Mouse (Mus musculus): ENCODE results near the gene Pard6a. TPM values are rescaled to one million over a fixed set of nuclear protein-coding genes. Genes with fewer than 3 reads are reported as not detected.

The Pard6a gene
- polyA plus RNA-seq, 1 experiment from 2014 or later: 18.2 TPM

DNA sequence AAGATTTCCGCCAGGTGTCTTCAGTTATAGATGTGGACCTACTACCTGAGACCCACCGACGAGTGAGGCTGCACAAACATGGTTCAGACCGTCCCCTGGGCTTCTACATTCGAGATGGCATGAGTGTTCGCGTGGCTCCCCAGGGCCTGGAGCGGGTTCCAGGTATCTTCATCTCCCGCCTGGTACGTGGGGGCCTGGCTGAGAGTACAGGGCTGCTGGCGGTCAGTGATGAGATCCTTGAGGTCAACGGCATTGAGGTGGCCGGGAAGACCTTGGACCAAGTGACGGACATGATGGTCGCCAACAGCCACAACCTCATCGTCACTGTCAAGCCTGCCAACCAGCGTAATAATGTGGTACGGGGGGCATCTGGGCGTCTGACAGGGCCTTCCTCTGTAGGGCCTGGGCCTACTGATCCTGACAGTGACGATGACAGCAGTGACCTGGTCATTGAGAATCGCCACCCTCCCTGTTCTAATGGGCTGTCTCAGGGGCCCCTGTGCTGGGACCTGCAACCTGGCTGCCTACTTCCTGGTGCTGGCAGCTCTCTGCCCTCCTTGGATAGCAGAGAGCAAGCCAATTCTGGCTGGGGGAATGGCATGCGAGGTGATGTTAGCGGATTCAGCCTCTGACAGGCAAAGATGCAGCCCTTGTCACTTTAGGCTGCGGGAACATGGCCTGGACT is 1.9 kb downstream of the Pard6a start:
- H3K27ac ChIP-seq: no peak overlapping the region
- H3K4me3 ChIP-seq: no peak overlapping the region
- no peaks in the 10 kb centered on the region; the same call in 1 of the 2 replicates for H3K27me3 ChIP-seq
- peaks cover 32% of the 10 kb centered on the region for H3K4me1 ChIP-seq
- no peak for ATAC-seq (ENCODE audit: insufficient number of reproducible peaks, insufficient read depth, low FRiP score, low TSS enrichment)
- no peak overlapping the region for H3K4me2 ChIP-seq (replicated peaks)
- WGBS: 93% methylated on average over 24 of the region's 24 CpGs
- H3K9ac ChIP-seq: no peak overlapping the region
- H3K36me3 ChIP-seq: peaks cover 33% of the 10 kb centered on the region
- no peaks in the 10 kb centered on the region for H3K9me3 ChIP-seq

DNA sequence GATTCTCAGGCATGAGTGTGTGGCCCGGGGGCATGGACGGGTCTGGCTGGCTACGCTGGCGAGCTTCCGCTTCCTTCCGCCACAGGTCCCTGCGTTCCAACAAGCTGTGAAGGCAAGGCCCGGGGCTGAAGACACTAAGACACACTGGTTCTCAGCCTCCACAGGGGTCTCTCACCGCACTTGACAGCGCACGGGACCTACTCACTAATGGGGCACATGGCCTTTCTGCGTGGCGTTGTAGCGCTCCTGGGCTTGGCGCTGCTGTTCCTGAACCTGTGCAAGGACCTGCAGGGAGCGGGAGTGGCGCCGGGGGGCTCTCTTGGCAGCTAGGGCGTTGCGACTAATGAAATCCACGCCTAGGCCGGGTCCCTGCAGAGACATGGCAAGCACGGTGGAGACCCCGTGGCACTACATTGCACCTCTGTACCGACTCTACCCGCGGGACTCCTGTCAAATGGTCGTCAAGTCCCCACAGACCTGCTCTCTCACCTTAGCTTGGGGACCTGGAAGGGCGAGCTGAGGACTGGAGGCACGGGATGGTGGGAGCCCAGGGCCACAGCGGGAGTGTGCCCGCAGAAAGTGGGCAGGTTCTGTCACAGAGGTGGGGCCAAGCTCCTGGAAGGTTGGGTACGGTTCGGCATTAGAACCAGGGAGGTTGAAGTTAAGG is 3.3 kb downstream of the Pard6a start:
- no peaks in the 10 kb centered on the region; the same call in 1 of the 2 replicates for H3K27me3 ChIP-seq
- H3K36me3 ChIP-seq: peaks cover 23% of the 10 kb centered on the region
- ATAC-seq (ENCODE audit: insufficient number of reproducible peaks, insufficient read depth, low FRiP score, low TSS enrichment): no peak
- no peaks in the 10 kb centered on the region for H3K9me3 ChIP-seq
- H3K4me2 ChIP-seq (replicated peaks): no peak overlapping the region
- peaks cover 35% of the 10 kb centered on the region for H3K4me1 ChIP-seq
- H3K27ac ChIP-seq: no peak overlapping the region
- WGBS: 91% methylated on average over 34 of the region's 34 CpGs
- no peak overlapping the region for H3K9ac ChIP-seq
- no peak overlapping the region for H3K4me3 ChIP-seq

DNA sequence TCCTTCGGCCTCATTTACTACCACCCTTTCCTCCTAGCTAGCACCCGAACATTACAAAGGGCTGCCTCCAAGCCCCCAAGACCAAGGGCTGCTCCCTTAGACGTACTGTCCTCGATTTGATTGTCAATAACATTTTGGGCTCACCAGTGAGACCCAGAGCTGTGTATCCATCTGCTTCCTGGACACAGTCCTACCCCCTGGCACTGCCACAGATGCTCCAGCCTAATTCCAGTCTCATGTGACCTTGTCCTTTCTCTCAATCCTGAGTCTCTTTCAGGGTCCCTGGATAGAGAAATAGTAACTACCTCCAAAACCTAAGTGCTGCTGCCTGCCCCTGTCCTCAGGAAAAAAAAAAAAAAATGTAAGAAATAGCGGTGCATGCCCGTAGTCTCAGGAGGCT is 4.0 kb downstream of the Pard6a start:
- Histone ChIP-seq H3K27ac (no peak overlapping the region), H3K36me3 (peaks cover 23% of the 10 kb centered on the region), H3K4me2 (replicated peaks) (no peak overlapping the region), H3K27me3 (no peaks in the 10 kb centered on the region; the same call in 1 of the 2 replicates), H3K4me3 (no peak overlapping the region), H3K9ac (no peak overlapping the region), H3K4me1 (peaks cover 33% of the 10 kb centered on the region), H3K9me3 (no peaks in the 10 kb centered on the region)
- ATAC-seq (ENCODE audit: insufficient number of reproducible peaks, insufficient read depth, low FRiP score, low TSS enrichment): no peak
- WGBS: 86% methylated on average over 6 of the region's 6 CpGs

DNA sequence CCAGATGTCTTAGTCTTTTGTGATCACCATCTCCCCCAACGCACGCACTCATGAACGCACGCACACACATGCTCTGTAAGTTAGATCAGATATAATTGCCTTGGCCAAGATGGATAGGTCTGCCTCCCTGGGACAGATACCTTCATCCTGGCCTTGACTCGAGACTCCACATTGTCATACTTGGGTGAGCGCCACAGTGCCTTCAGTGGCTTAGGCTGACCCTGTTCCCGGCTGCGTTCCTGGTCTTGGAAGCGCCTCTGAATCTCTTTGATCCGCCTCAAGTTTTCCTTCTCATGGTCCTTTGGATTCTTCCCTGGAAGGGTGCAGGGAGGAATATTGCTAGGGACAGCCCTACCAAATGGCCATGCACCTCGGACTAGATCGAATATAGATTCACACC is 5.5 kb downstream of the Pard6a start:
- Histone ChIP-seq H3K4me2 (replicated peaks) (peak overlapping the region; percentile 93), H3K4me1 (peaks cover 27% of the 10 kb centered on the region), H3K27me3 (no peaks in the 10 kb centered on the region; the same call in 1 of the 2 replicates), H3K36me3 (peaks cover 23% of the 10 kb centered on the region), H3K4me3 (peak overlapping the region; percentile 78), H3K27ac (no peak overlapping the region), H3K9ac (peak overlapping the region; percentile 79; the same call in 1 of the 2 replicates), H3K9me3 (no peaks in the 10 kb centered on the region)
- ATAC-seq (ENCODE audit: insufficient number of reproducible peaks, insufficient read depth, low FRiP score, low TSS enrichment): no peak
- 80% methylated on average over 12 of the region's 12 CpGs for WGBS

DNA sequence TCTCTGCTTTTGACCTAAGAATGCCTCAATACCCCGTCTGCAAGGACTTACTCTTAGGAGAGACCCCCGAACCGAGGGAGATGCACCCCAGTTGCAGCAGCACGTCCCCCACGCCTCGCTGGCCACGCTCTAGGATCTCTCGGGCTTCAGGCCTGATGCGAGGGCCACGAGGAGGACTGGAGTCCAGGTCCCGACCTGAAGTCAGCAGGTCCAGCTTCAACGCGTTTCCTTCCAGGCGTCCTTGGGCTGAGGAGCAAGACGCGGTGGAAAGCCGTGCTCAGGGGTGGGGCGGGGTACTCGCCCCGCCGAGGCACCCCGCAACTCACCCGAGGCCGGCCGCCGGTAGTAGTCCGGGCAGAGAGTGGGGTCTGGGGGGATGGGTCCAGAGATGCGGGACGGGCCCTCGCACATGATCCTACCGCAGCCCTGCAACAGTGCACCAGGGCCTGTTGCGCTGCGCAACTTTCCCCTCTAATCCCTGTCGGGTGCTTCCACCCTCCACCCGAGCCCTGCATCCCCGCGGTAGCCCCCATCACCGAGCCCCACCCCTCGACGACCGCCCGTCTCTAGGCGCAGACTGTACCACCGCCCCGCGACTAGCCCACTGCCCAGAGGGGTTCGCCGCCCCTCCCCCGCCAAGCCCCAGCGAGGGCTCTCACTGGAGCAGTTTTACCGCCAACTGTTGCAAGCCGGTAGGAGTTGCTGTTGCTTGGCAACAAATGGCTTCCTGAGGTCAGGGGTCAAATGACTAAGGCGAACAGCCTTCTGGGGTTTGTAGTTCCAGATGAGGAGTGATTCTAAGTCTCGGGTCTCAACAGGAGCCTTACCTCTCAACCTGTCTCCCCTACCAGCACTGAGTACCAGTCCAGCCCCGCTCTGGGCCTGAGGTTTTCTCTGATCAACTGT is 6.8 kb downstream of the Pard6a start, which contains the start of the genes 4933405L10Rik and Enkd1:
4933405L10Rik (plus strand) TSS at position 158 of the 906 bp plus-strand sequence.
Enkd1 (minus strand) TSS at position 713 of the 906 bp plus-strand sequence.
- WGBS: 1% methylated on average over 55 of the region's 55 CpGs
- H3K27ac ChIP-seq: peak within 1 kb of the TSS; percentile 41
- H3K4me3 ChIP-seq: peak within 1 kb of the TSS; percentile 78
- peaks cover 19% of the 10 kb centered on the region for H3K36me3 ChIP-seq
- peaks cover 17% of the 10 kb centered on the region for H3K4me1 ChIP-seq
- H3K9me3 ChIP-seq: no peaks in the 10 kb centered on the region
- H3K27me3 ChIP-seq: no peaks in the 10 kb centered on the region
- peak within 1 kb of the TSS; percentile 79 for H3K9ac ChIP-seq
- peak; percentile 75 for ATAC-seq (ENCODE audit: insufficient number of reproducible peaks, insufficient read depth, low FRiP score, low TSS enrichment)
- peak within 1 kb of the TSS; percentile 93 for H3K4me2 ChIP-seq (replicated peaks)

DNA sequence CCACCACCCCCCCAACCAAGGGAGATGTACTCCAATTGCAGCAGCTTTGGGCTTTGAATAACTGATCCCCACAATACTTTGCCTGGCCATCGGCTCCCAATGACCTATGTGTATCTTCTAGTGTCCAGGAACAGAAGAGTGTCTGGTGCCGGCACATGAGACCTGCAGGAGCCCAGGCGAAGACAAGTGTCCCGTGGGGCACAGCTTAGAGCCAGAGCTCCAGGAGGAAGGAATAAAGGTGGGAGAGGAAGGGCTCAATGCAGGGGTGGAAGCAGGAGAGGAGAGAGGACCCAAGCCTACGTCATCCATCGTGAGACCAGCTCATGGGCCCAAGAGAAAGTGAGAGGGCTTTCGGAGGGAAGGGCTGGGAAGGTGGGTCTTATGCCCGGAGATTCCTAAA is 7.7 kb downstream of the Pard6a start:
- peaks cover 9% of the 10 kb centered on the region for H3K36me3 ChIP-seq
- H3K4me1 ChIP-seq: peaks cover 17% of the 10 kb centered on the region
- H3K4me2 ChIP-seq (replicated peaks): peak overlapping the region; percentile 93; the same call in 1 of the 2 replicates
- H3K9me3 ChIP-seq: no peaks in the 10 kb centered on the region
- ATAC-seq (ENCODE audit: insufficient number of reproducible peaks, insufficient read depth, low FRiP score, low TSS enrichment): no peak
- H3K27ac ChIP-seq: no peak overlapping the region
- no peak overlapping the region for H3K4me3 ChIP-seq
- no peak overlapping the region for H3K9ac ChIP-seq
- WGBS: 91% methylated on average over 8 of the region's 8 CpGs
- no peaks in the 10 kb centered on the region for H3K27me3 ChIP-seq

DNA sequence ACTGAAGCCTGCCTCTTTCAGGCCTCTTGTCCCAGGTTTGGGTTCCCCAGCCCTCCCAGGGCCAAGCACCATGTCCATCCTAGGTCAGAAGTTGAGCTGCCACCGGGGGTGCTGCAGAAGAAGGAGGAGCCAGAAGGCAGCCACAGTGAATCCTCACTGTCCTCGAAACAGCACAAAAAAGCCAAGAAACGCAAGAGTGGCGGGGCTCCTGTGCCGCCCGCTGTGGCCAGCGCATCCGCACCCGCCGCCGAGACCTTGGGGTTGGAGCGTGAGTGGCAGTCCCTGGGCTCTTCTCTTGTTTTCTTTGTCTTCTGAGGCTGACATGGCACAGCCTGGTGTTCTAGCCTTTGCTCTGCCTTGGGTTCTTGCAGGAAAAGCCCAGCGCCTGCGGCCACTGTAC is 8.4 kb downstream of the Pard6a start:
- no peak for ATAC-seq (ENCODE audit: insufficient number of reproducible peaks, insufficient read depth, low FRiP score, low TSS enrichment)
- Histone ChIP-seq H3K9ac (no peak overlapping the region), H3K4me2 (replicated peaks) (no peak overlapping the region), H3K4me1 (peaks cover 17% of the 10 kb centered on the region), H3K4me3 (no peak overlapping the region), H3K27ac (no peak overlapping the region), H3K27me3 (no peaks in the 10 kb centered on the region), H3K9me3 (no peaks in the 10 kb centered on the region), H3K36me3 (0 out of 2 replicates have a peak, but pooled peaks cover 3% of the 10 kb centered on the region)
- WGBS: 80% methylated on average over 14 of the region's 14 CpGs

DNA sequence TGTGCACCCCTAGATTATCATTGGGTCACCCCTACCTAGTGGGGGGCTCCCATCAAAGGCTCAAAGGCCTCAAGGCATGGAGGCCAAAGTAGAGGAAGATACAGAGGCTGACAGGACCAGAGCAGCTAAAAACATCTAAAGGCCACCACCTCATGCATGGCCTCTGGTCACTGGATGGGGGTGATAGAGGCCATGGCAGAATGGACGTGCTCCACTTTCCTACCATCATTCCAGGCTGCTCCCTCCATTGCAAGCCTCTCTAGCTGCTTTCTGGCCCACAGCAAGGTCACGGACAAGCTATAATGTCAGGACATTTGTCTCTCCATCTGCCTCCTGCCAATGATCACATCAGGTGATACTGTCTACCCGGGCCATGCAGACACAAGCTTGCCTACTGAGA is 11.3 kb downstream of the Pard6a start:
- Histone ChIP-seq H3K9me3 (no peaks in the 10 kb centered on the region), H3K27me3 (no peaks in the 10 kb centered on the region), H3K4me3 (no peak overlapping the region), H3K36me3 (peaks cover 15% of the 10 kb centered on the region), H3K4me2 (replicated peaks) (no peak overlapping the region), H3K4me1 (peaks cover 5% of the 10 kb centered on the region), H3K27ac (no peak overlapping the region), H3K9ac (no peak overlapping the region)
- no peak for ATAC-seq (ENCODE audit: insufficient number of reproducible peaks, insufficient read depth, low FRiP score, low TSS enrichment)
- WGBS: 78% methylated on average over 3 of the region's 3 CpGs

DNA sequence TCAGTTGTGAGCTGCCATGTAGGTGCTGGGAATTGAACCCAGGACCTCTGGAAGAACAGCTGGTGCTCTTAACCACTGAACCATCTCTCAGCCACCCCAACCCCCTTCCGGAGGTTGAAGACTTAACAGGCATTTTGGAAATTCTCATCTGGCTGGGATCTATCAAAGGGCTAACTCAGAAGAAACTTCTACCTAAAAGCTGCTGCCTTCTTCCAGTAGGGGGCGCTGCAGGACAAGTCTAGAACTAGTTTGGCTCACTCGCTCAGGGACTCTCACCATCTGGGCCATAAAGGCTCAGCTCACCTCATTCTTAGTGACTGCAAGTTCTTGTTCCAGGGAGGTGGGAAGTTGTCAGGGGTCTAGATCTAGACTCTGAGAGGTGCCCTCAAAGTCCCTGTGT is 13.2 kb downstream of the Pard6a start:
- H3K4me2 ChIP-seq (replicated peaks): no peak overlapping the region
- H3K27ac ChIP-seq: no peak overlapping the region
- no peaks in the 10 kb centered on the region for H3K4me1 ChIP-seq
- ATAC-seq (ENCODE audit: insufficient number of reproducible peaks, insufficient read depth, low FRiP score, low TSS enrichment): no peak
- no peak overlapping the region for H3K4me3 ChIP-seq
- H3K9ac ChIP-seq: no peak overlapping the region
- WGBS: 11% methylated on average over 3 of the region's 3 CpGs
- H3K27me3 ChIP-seq: no peaks in the 10 kb centered on the region
- no peaks in the 10 kb centered on the region for H3K9me3 ChIP-seq
- H3K36me3 ChIP-seq: peaks cover 16% of the 10 kb centered on the region

DNA sequence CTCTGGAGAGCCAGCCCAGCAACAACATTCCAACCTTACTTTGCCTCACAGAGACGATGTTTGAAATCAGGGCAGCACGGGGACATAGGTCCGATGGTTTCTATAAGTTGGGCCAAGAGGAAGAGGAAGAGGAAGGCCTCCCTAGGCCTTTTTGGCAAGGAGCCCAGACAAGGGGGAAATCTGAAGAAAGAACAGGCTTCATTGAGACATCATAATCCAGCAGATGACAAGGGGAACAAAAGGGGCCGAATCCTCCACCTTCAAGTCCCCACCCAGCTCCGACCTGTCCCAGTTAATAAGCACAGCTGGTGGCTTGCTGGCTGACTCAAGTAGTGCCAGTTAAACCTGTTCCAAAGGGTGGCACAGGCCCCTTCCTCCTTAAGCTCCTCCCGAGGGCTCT is 14.1 kb downstream of the Pard6a start:
- 79% methylated on average over 6 of the region's 6 CpGs for WGBS
- Histone ChIP-seq H3K36me3 (peaks cover 16% of the 10 kb centered on the region), H3K4me1 (no peaks in the 10 kb centered on the region), H3K27ac (no peak overlapping the region), H3K4me3 (no peak overlapping the region), H3K9ac (no peak overlapping the region), H3K4me2 (replicated peaks) (no peak overlapping the region), H3K27me3 (no peaks in the 10 kb centered on the region), H3K9me3 (no peaks in the 10 kb centered on the region)
- no peak for ATAC-seq (ENCODE audit: insufficient number of reproducible peaks, insufficient read depth, low FRiP score, low TSS enrichment)

DNA sequence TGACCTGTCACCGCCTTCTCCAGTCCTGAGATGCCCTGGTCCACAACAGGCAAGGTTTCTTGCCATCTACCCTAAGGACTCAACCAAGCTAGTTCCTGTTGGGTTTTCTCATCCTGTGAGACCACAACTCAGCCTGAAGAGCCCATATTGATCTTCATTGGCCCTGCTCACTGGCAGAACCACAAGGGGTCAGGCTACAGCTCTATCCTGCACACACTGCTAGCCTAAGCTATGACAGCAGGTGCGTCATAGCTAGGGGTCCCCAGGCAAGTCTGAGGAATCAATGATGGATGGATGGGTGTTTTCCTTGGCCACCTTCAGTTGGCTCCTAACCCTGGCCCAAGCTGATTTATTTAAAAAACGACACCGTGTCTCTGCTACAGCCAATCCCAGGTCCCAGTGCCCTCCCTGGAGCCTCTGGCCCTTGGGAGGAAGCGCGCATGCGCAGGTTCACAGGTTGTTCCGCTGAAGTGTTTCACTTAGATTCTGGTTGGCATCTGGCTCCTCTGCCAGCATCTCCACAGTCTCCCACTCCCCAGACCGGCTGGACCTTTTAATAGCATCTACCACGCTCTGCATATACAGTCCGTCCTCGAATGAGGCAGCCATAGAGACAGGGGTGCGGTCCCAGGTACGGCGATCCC is 15.5 kb downstream of the Pard6a start:
- no peak for ATAC-seq (ENCODE audit: insufficient number of reproducible peaks, insufficient read depth, low FRiP score, low TSS enrichment)
- WGBS: 92% methylated on average over 15 of the region's 15 CpGs
- Histone ChIP-seq H3K27ac (no peak overlapping the region), H3K9ac (no peak overlapping the region), H3K9me3 (no peaks in the 10 kb centered on the region), H3K27me3 (no peaks in the 10 kb centered on the region), H3K4me3 (no peak overlapping the region), H3K36me3 (peaks cover 16% of the 10 kb centered on the region), H3K4me2 (replicated peaks) (no peak overlapping the region), H3K4me1 (no peaks in the 10 kb centered on the region)

Measured in embryonic facial prominence, embryonic 12.5 days (tissue).